Mouse (Mus musculus): ENCODE measurements around the gene Gxylt2. TPM values are rescaled to one million over a fixed set of nuclear protein-coding genes. Genes with fewer than 3 reads are reported as not detected.
A peak's percentile ranks its signal among the peaks of the same experiment; 100 is the strongest.

The Gxylt2 gene
- total RNA-seq, 4 experiments from 2014 or later: 1.6 to 2.4 (median 2.3) TPM

DNA sequence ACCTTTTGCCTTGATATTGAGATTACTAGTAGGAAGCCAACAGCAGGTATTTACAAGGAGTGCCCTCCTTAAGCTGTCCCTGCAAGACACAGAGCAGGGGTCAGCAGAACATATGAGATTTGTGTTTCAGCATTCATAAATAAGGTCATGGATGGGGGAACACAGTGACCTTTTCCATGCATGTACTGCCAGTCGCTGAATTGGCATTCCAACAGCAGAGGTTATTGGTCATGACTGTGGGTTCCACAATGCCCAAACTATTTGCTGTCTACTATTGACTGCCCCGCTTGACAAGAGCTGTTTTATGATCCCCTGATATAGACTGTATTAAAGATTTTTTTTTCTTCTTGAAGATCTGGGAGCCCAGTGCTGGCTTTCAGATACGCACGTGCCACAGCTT, 95.2 kb downstream of the Gxylt2 start:
- no peak for DNase-seq (ENCODE audit: low spot score)

DNA sequence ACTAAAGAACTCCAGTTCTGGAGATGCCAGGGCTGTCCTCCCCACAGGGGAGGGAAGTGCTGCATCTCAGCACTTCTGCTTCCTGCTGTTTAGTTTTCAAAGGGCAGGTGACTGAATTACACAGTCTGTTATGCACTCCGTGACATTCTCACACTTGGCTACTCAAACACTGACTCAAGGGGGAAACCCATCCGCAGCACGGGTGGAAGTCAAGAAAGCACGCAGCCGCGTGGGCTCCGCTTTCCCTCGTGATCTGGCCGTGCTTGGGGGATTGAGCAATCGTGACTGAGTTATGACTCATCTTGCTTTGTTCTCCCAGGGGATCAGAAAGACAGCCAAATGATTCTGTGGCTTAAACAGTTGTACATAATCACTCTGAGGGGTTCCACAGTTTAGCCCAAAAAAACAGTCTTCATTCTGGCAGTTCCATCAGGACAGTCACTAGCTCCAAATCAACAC, 96.0 kb downstream of the Gxylt2 start:
- DNase-seq (ENCODE audit: low spot score): peak; percentile 84

DNA sequence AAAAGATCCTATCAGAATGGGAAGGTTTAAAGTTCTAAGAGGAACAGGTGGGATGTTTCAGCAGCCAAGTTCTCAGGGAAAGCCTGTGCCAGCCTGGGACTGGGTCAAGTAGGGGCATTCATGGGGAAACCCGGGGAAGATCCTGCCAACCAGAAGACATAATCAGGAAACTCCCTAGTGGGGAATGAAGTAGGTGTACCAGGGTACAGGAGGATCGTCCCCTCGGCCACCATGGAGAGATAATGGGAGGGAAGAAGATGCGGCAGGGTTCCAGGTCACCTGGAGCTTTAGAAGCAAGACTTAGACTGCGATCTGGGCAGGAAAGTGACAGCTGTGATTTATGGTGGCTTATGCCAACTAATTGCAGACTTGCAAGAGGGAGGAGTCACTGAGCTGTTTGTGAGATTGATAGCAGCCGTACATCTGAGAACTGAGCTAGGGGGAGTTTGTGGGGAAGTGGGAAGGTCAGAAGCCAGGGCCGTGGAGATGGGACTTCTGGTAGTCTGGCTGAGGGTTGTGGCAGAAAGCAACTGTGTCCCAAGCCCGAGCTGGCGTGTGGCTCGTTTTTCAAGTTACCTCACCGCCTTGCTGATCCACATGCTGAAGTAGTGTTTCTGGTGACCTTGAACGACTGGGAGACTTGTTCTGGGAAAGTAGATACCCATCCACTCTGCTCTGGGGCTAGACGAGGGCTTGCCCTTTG, 98.0 kb downstream of the Gxylt2 start:
- DNase-seq (ENCODE audit: low spot score): no peak

DNA sequence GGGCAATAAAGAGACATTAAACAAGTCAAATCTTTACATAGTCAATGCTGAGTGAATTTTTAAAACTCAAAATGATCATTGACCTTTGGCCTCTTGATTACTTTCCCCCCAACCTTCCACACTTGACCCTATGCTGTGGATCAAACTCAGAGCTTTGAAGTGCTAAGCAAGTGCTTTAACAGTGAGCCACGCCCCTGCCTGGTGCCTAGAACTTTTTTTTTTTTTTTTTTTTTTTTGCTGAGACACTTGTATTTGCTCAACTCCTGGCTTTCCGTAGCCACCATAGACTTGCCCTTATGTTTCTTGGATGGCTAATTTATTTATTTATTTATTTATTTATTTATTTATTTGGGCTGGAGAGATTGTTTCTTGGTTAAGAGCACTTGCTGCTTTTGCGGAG, 98.7 kb downstream of the Gxylt2 start:
- DNase-seq (ENCODE audit: low spot score): no peak

DNA sequence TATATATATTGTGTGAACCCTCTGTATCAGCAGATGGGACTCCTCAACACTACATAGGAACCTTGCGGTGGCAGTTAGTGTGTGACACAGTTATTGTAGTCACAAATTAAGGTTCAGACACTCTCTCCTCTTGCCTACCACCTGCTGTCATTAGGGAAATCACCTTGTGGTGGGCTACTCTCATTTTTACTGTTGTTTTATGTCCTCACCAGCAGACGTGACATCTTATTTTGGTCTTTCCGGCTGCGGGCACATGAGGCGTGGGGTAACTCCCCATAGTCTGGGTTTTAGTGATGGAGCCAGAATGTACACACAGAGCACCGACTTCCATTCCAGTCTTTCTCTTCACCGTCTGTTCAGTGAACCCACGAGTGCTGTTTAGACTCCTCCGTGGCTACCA, 102.7 kb downstream of the Gxylt2 start:
- no peak for DNase-seq (ENCODE audit: low spot score)

DNA sequence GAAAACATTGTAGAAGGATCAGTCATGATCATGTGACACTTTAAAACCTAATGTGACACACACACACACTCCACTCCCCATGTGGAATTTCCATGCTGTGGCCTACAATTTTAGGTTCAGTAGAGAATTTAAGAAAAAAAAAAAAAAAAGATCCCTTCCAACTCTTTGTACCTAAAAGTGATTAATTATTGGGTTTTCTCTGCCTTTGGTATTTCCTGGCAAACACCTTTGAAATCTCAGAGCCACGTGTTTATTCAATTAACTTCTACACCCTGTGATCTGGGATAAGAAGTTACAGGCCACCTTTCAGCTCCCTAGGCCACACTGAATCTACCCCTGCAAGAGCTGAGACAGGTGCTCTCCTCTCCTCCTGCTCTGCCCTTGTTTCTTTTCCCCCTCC, 103.2 kb downstream of the Gxylt2 start:
- no peak for DNase-seq (ENCODE audit: low spot score)

DNA sequence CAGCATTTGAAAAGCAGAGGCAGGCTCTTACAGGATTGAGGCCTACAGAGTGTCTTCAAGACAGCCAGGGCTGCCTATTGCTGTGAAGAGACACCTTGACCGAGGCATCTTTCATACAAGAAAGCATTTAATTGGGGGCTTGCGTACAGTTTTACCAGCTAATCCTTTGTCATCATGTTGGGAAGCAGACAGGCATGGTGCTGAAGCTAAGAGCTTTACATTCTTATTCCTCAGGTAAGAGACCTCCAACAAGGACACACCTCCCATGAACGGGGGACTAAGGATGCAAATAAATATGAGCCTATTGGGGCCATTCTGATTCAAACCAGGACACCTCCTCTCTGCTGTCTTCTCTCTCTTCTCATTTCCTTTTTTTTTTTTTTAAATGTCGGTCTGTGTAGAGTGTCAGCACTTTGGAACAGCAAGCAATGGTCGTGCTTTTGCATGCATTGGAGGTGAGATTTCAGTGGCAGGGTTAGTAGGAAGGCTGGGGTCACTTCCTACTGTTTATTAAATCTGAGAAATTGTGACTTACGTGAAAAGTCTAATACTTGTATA, 103.8 kb downstream of the Gxylt2 start:
- DNase-seq (ENCODE audit: low spot score): no peak

DNA sequence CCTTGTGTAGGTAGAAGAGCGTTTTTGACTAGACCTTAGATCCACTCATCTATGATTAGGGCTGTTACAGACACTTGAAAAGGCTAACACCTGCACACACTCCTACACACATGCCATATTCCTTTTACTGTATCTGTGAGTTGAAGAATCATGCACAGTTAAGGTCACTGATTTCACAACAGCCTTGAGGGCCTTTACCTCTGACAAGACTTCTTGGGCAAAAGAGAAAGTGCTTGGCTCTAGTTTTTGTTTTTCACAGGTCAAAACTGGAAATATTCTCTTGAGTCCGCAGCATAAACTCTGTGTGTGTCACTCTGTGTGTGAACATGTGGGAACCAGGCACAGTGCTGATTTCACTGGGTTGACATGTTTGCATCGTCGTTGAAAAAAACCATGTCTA, 105.6 kb downstream of the Gxylt2 start:
- DNase-seq (ENCODE audit: low spot score): no peak

DNA sequence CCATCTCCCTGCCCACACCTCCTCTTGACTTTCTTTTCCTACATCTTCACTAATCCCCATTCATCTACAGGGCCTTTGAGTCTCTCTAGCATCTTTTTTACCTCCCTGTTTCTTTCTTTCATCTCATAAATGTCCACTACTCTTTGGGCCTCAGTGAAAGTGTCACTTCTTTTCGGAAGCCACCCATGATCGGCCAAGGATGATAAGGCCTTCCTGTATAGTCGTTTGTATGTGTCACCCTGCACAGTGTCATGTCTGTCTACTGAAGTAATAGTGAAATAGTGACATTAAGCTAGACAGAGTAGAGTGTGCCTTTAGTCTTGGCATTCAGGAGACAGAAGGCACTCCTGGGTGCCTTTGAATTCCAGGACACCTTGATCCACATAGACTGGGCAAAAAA, 107.2 kb downstream of the Gxylt2 start:
- no peak for DNase-seq (ENCODE audit: low spot score)

DNA sequence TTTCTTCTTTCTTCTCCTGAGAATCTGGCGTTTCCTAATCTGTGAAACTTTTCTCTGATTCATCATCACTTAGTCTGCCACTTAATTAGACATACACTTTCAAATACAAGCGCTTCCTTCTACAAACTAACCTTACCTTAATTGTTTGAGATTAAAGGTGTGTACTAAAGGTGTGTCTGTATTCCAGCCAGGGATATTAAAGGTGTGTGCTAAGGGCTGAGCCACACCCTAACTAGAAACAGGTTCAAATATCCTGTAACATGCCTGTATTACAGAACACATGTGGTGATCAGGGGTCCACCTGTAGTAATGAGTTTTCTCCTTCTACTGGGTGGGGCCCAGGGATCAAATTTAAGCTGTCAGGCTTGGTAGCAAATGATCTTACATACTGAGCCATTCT, 116.8 kb downstream of the Gxylt2 start:
- DNase-seq (ENCODE audit: low spot score): no peak

DNA sequence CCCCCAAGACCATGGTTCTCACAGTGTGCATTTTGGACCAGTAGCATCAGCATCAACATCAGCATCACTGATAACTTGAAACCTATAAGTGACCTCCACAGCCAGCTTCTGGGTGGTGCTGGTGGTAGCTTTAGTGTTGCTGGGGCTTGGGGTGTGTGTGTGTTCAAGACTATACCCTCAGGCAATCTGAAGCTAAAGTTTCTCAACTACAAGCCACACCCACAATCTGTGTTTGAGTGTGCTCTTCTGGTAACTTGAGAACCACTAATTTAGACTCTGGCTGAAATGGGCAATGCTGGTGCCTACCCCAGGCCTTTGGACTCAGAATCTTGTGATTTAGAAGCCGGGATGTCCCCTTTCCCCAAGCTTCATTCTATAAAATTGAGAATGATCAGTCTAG, 118.8 kb downstream of the Gxylt2 start:
- no peak for DNase-seq (ENCODE audit: low spot score)

DNA sequence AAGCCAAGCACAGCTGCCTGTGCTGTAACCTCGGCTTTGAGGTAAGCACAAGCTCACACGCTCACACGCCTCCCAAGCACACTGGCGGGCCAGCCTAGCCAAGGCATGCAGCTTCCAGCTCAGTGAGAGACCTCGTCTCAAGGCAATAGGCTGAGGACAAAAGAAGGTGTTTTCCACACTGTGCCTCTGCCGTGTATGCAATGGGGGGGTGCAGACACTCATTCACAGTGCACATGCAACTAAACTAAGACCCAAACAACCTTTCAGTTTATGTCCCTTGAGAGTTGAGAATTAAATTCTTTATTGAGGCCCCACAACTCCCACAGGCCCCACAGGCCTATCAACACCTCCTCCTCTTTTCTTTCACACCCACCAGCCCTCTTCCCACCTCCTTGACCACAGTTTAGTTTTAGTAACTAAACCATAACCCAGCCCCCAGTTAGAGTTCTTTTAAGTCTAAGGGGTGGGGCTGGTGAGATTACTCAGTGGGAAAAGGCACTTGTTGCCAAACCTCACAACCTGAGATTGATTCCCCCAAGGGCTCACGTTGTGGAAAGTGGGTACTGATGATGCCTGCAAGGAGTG, 119.9 kb downstream of the Gxylt2 start:
- DNase-seq (ENCODE audit: low spot score): no peak

DNA sequence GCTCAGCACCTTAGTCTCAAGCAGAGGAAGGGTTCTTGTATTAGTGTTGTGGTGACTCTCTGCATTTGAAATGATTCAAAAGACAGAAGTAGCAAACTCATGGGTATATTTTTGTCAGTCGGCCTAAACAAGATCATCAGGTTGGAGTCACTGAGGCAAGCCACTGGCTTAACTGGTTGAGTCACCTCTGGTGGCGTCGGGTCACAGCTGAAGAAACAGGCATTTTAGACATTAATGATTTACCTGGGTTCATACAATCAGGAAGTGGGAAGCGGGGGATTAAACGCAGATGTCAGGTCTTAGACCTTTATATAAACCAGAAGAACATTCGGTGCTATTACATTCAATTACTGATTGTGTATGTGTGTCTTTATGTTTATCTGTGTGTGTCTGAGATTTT, 121.5 kb downstream of the Gxylt2 start:
- no peak for DNase-seq (ENCODE audit: low spot score)

DNA sequence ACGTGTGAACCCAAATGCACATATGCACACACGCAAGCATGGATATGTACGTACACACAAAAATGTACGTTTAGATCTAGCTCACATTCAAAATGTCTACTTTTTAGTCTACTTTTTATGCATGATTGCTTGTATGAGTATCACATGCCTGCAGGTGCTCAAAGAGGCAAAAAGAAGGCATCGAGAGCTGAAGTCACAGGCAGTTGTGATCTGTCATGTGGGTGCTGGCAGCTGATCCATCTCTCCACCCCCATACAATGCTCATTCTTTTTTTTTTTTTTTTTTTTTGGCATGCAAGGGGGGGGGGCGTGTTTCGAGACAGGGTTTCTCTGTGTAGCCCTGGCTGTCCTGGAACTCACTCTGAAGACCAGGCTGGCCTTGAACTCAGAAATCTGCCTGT, 124.0 kb downstream of the Gxylt2 start:
- no peak for DNase-seq (ENCODE audit: low spot score)

DNA sequence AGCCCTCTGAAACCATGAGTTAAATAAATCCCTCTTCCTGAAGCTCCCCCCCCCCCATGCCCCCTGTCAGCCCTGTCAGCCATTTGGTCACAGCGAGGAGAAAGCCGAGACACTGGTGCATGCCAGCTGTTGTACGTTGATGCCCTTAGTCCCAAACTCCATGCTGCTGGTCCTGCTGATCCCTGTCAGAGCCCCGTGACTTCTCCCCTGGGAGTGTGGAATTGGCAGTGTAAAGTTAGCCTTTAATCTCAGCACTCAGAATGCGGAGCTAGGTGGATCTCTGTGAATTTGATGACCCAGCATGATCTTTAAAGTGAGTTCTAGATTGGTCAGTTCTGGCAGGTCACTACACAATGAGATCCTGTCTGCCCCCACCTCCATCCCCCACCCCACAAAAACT, 125.2 kb downstream of the Gxylt2 start:
- DNase-seq (ENCODE audit: low spot score): no peak

DNA sequence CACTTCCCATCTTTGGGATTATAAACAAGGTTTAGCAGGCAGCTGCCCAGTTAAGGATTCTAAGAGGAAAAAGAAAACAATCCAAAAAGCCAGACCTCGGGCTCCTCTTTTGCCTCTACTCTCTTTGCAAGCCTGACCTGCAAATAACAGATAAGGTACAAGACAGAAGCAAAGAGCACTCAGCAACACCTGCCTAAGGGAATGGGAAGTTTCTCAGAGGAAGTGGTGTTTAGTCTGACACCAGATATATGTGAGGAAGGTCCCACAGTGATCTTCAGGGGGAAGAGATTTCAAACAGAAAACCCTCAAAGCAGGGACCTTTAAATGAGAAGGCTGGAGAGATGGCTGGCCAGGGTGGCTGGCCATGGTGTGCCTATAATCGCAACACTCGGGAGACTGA, 126.7 kb downstream of the Gxylt2 start:
- no peak for DNase-seq (ENCODE audit: low spot score)

DNA sequence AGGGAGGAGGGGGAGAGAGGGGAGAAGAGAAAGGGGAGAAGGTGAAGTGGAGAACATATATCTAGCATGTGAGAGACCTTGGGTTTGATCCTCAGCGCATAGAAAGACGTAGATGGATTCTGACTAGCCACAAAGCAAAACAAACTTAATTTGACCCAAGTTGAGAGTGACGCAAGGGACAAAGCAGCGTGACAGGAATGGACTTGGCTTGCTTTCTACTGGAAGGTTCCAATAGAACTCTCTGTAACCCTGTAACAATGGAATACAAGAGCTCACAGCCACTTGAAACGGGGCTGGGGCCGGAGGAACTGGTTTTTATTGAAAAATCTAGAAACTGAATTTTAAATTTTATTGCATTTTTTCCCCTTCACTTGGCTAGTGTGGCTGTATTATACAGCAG, 127.2 kb downstream of the Gxylt2 start:
- peak; percentile 20 for DNase-seq (ENCODE audit: low spot score)

DNA sequence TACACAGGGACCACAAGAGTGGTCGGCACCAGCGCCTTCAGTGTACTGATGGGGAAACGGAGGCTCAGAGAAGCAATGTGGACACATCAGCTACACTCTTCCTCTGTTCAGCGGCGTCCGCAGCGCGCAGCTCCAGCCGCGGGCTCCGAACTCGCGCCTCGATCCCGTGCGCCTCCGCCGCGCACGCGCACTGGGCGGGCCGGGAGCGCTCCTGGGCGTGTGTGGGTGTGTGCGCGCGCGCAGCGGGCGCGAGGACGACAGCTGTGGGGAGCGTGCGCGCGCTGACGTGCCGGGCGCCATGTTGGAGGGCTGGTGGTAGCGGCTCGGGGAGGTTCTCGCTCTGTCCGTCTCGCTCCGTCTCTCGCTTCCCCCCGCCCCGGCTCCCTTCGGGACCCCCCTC, 128.8 kb downstream of the Gxylt2 start, which contains the start of gene Ppp4r2:
Ppp4r2 (plus strand) TSS at position 268 of the 400 bp plus-strand sequence.
- DNase-seq (ENCODE audit: low spot score): peak; percentile 88

DNA sequence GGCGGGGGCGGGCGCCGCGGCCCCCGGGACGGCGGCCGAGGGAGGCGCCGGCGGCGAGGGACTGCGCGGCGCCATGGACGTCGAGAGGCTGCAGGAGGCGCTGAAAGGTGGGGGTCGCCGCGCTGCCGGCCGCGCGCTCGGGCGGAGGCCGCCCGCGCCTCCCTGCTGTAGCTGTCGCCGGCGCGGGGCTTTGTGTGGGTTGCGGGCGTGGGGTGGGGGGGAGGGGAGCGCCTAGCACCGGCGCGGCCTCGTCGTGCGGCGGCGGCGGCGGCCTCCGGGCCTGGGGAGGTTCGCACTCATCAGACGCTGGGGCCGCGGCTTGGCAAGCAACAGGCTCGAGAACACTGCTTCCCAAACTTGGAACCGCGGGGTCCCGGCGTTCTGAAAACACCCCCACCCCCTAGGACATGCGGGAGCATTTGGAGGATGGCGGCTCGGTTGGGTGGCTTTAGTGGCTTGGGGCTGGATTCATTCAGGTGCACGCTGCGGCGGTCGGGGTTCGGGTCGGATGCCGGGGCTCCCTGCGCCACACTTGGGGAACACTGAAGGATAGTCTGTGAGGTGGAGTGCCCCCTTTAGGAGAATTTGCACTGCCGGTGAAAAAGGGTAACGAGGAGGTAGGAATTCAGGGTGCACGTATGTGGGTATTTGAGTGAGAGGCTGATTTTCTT, 129.4 kb downstream of the Gxylt2 start:
- DNase-seq (ENCODE audit: low spot score): peak; percentile 40

DNA sequence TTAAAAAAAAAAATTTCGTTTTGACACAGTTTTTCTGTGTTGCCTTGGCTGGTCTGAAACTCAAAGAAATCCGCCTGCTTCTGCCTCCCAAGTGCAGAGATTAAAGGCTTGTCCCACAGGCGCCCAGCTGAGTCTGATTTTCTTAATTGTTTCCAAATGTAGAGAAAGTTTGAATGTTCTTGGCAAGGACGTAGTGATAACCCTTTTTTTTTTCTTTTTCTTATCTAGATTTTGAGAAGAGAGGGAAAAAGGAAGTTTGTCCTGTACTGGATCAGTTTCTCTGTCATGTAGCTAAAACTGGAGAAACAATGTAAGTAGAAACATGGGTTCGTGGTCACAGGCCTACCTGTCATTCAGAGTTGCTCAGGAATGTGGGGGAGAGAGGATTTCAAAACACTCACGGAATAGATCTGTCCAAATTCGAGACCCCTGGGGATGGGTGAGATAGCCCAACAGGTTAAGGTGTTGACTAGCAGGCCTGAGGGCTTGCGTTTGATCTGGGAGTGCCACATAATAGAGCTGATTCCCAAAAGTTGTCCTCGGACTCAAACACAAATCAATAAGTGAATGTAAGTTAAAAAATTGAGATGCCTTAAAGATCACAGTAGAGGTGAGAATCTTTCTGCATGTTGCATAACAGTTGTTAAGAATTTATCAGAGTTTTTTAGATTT, 130.1 kb downstream of the Gxylt2 start:
- no peak for DNase-seq (ENCODE audit: low spot score)

DNA sequence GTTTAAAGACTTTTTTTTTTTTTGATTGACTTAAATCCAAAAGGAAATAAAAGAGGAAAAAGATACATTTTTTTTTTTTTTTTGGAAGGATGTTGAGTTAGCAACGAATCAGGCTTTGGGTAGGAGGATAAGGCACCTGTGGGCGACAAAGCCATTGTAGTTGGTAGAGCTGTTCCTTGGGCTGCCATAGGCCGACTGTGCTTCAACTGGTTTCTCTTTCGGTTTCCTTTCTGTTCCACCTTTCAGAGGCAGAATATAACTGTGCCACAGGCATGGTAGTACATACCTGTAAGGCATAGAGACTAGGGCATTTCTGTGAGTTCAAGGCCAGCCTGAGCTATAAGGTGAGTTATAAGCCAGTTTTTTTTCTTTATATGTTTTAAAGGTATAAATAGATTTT, 140.5 kb downstream of the Gxylt2 start:
- no peak for DNase-seq (ENCODE audit: low spot score)

DNA sequence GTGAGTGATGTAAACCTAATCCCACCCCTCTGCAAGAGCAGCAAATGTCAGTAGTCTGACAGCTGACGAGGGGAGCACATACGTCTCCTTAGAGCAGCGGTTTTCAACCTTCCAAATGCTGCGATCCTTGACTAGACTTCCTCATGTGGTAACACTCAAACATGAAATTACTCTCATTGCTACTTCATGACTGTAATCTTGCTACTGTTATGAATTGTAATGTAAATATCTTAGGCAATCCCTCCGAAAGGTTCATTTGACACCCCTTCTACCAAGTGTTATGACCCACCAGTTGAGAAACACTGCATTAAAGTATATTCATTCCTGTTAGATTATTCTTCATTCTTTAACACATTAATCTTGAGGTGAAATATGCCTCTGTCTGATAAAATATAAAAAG, 142.7 kb downstream of the Gxylt2 start:
- DNase-seq (ENCODE audit: low spot score): no peak

Measured in heart, adult 8-10 months (tissue).